Mouse (Mus musculus) heart, adult 2 months (tissue): Measurements from ENCODE around the gene Atg101.

Experiments used
- CTCF ChIP-seq: fragments of 200-600 bp; IDR thresholded peaks from 2 replicates; pipeline ENCODE4 v1.8.1; 2022; ENCODE audit warnings: antibody characterized with exemption, mild to moderate bottlenecking, moderate library complexity
- EP300 ChIP-seq: fragments of 200-500 bp; IDR thresholded peaks from 2 replicates; pipeline ENCODE4 v1.6.1; 2011; ENCODE audit warnings: low read depth, low read length, control low read depth; ENCODE audit not compliant: insufficient read depth
- POLR2A ChIP-seq: fragments of 200-500 bp; IDR thresholded peaks from 2 replicates; pipeline ENCODE4 v1.6.1; 2011; ENCODE audit warnings: mild to moderate bottlenecking, low read depth, low read length, control low read depth; ENCODE audit not compliant: insufficient read depth

DNA sequence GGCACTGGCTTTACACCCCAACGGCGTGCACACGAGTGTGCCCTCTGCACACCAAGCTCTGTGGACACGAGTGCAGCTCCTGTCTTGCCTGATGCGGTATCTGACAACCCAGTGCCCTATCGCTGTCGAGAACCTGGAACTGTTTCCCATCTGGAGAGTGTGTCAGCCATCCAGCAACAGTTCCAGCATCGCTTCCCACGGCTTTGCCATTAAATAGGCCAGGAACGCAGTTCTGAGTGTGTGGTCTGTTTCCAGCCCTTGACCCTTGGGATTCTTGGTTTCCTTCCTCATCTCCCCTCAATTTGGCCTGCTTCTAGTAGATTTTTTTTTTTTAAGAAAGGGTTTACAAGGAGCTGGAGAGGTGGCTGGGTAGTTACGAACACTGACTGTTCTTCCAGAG is 12.0 kb downstream of the Atg101 start:
- TF ChIP-seq EP300 = no peak
- TF ChIP-seq CTCF = no peak
- TF ChIP-seq POLR2A = no peak
